Mouse (Mus musculus) G1E-ER4 (cell line): ENCODE results near the gene Arrdc2. TPM values are rescaled to one million over a fixed set of nuclear protein-coding genes. Genes with fewer than 3 reads are reported as not detected.

Experiments
- GATA1 ChIP-seq: IDR thresholded peaks from one replicate; pipeline ENCODE4 v1.8.0; 2012; ENCODE audit warnings: low read length, inconsistent platforms
- polyA plus RNA-seq: library from polyadenylated mRNA; stranded (reverse); fragments of >175 nt; gene quantifications from 2 replicates; pipeline ENCODE4 v1.2.3, GENCODE M21; 2012

Gene Arrdc2
- polyA plus RNA-seq, 1 experiment: 101 TPM

GRCm38 (mm10) chr8:70791975-70792691 lies 47.4 kb downstream of the Arrdc2 start:
- no peak for TF ChIP-seq GATA1

GRCm38 (mm10) chr8:70791294-70791701 lies 48.2 kb downstream of the Arrdc2 start:
- no peak for TF ChIP-seq GATA1

GRCm38 (mm10) chr8:70790846-70791245 lies 48.7 kb downstream of the Arrdc2 start:
- no peak for TF ChIP-seq GATA1

- no peak for TF ChIP-seq GATA1
These were observed 50.5 kb downstream of the Arrdc2 start for GRCm38 (mm10) chr8:70789046-70789445.

- TF ChIP-seq GATA1: no peak
These were observed 51.4 kb downstream of the Arrdc2 start for GRCm38 (mm10) chr8:70787941-70788667.

GRCm38 (mm10) chr8:70787051-70787445 lies 52.5 kb downstream of the Arrdc2 start:
- TF ChIP-seq GATA1: no peak

- TF ChIP-seq GATA1: no peak
These were observed 53.0 kb downstream of the Arrdc2 start for GRCm38 (mm10) chr8:70786291-70787050.

Other genes starting within 250 kb of the Arrdc2 start
- 184 and 204 TPM in 2 replicates for gene Isyna1, start 245.3 kb downstream of the Arrdc2 start, polyA plus RNA-seq
- gene Ssbp4, start 230.8 kb downstream of the Arrdc2 start, polyA plus RNA-seq: 968 and 1,213 TPM in 2 replicates
- 0.08 and 0.13 TPM in 2 replicates for gene Lrrc25, start 223.6 kb downstream of the Arrdc2 start, polyA plus RNA-seq
- gene Gdf15, start 207.3 kb downstream of the Arrdc2 start, polyA plus RNA-seq: 0.05 TPM in 1 of 2 replicates, not detected in the other
- gene Pgpep1, start 179.3 kb downstream of the Arrdc2 start, polyA plus RNA-seq: 3.7 and 5.0 TPM in 2 replicates
- gene Lsm4, start 166.5 kb downstream of the Arrdc2 start, polyA plus RNA-seq: 887 and 1,189 TPM in 2 replicates
- 173 and 232 TPM in 2 replicates for gene Jund, start 140.8 kb downstream of the Arrdc2 start, polyA plus RNA-seq
- not detected in 2 replicates for gene Iqcn, start 136.3 kb downstream of the Arrdc2 start, polyA plus RNA-seq
- not detected in 2 replicates for gene Gm3336, start 121.2 kb downstream of the Arrdc2 start, polyA plus RNA-seq
- 0.81 and 1.2 TPM in 2 replicates for gene Pde4c, start 116.0 kb downstream of the Arrdc2 start, polyA plus RNA-seq
- 21.8 and 26.1 TPM in 2 replicates for gene Rab3a, start 85.0 kb downstream of the Arrdc2 start, polyA plus RNA-seq
- 189 and 199 TPM in 2 replicates for gene Mpv17l2, start 78.8 kb downstream of the Arrdc2 start, polyA plus RNA-seq
- 70.1 and 86.8 TPM in 2 replicates for gene Pik3r2, start 63.0 kb downstream of the Arrdc2 start, polyA plus RNA-seq
- gene Mast3, start 34.7 kb downstream of the Arrdc2 start, polyA plus RNA-seq: 206 and 255 TPM in 2 replicates
- 5.2 and 5.3 TPM in 2 replicates for gene Il12rb1, start 31.3 kb downstream of the Arrdc2 start, polyA plus RNA-seq
- 0.03 TPM in 2 replicates for gene Kcnn1, start 23.5 kb upstream of the Arrdc2 start, polyA plus RNA-seq
- gene Ccdc124, start 34.2 kb upstream of the Arrdc2 start, polyA plus RNA-seq: 179 and 205 TPM in 2 replicates
- 0.10 and 0.13 TPM in 2 replicates for gene Slc5a5, start 53.0 kb upstream of the Arrdc2 start, polyA plus RNA-seq
- 1,483 and 5,957 TPM in 2 replicates for gene Rpl18a, start 57.7 kb upstream of the Arrdc2 start, polyA plus RNA-seq
- 129 and 137 TPM in 2 replicates for gene Map1s, start 66.2 kb upstream of the Arrdc2 start, polyA plus RNA-seq